Mouse (Mus musculus) G1E (cell line): Measurements from ENCODE around the gene Phf11c. TPM values are rescaled to one million over a fixed set of nuclear protein-coding genes. Genes with fewer than 3 reads are reported as not detected.
"Not testable (repeated sequence)": the region's sequence is repeated elsewhere in the genome, so short reads cannot be mapped to it uniquely, and the experiment has no call there.

Experiments
- ATAC-seq: 2 replicates; pipeline ENCODE4 v1.8.0; 2016; ENCODE audit warnings: mild to moderate bottlenecking; ENCODE audit not compliant: insufficient number of reproducible peaks, poor library complexity, low FRiP score, severe bottlenecking; ENCODE audit errors: extremely low read depth
- DNase-seq: peaks from one replicate; pipeline ENCODE4 v3.0.0; 2012; ENCODE audit warnings: low spot score
- H3K27me3 ChIP-seq: 2 replicates; pipeline ENCODE4 v1.6.1; 2012; ENCODE audit warnings: mild to moderate bottlenecking, low read length, inconsistent platforms; ENCODE audit not compliant: insufficient read depth
- H3K36me3 ChIP-seq: replicated peaks from 2 replicates; pipeline ENCODE3; 2012; ENCODE audit warnings: mild to moderate bottlenecking, inconsistent platforms
- H3K4me1 ChIP-seq: 2 replicates; pipeline ENCODE4 v1.6.1; 2012; ENCODE audit warnings: low read depth, low read length, inconsistent platforms, mixed read lengths; ENCODE audit not compliant: insufficient read depth
- H3K4me3 ChIP-seq: 2 replicates; pipeline ENCODE4 v1.5.1; 2012; ENCODE audit warnings: low read depth, mild to moderate bottlenecking, inconsistent platforms, low read length, moderate library complexity, mixed read lengths
- H3K9me3 ChIP-seq: replicated peaks from 2 replicates; pipeline ENCODE4 v1.6.1; 2012; ENCODE audit warnings: inconsistent platforms
- CTCF ChIP-seq: IDR thresholded peaks from 2 replicates; pipeline ENCODE4 v1.5.1; 2012; ENCODE audit warnings: low read depth, low read length, inconsistent platforms, mixed read lengths
- GATA1 ChIP-seq: IDR thresholded peaks from 2 replicates; pipeline ENCODE4 v1.6.1; 2012; ENCODE audit warnings: borderline replicate concordance, low read length, inconsistent platforms, mixed read lengths
- GATA2 ChIP-seq: IDR thresholded peaks from 2 replicates; pipeline ENCODE4 v1.6.1; 2012; ENCODE audit warnings: low read depth, low read length, inconsistent platforms, borderline replicate concordance
- POLR2AphosphoS5 ChIP-seq: IDR thresholded peaks from 2 replicates; pipeline ENCODE4 v1.6.1; 2012; ENCODE audit warnings: low read depth, low read length, inconsistent platforms; ENCODE audit not compliant: insufficient replicate concordance
- TAL1 ChIP-seq: conservative IDR thresholded peaks from 2 replicates; pipeline ENCODE4 v1.6.1; 2012; ENCODE audit warnings: low read depth, low read length, inconsistent platforms, mixed read lengths
- polyA plus RNA-seq: library from polyadenylated mRNA; stranded (reverse); fragments of >175 nt; gene quantifications from 2 replicates; pipeline ENCODE4 v1.2.3, GENCODE M21; 2012
- total RNA-seq, 2 experiments: library from RNA; stranded (forward) in 1 of 2; stranded (reverse) in 1 of 2; fragments of 200-1000 nt in 1 of 2; fragments of >200 nt in 1 of 2; fragmentation: Nextera tagmentation in 1 of 2; gene quantifications; 2 replicates each; pipeline ENCODE4 v1.2.3; 2014 to 2017

The Phf11c gene
- total and polyA plus RNA-seq, 3 experiments = 0.03 to 5.1 (median 1.7) TPM

- Histone ChIP-seq H3K36me3 (peaks cover 2% of the 10 kb centered on the region), H3K27me3 (no peaks in the 10 kb centered on the region), H3K4me1 (no peaks in the 10 kb centered on the region), H3K9me3 (no peaks in the 10 kb centered on the region), H3K4me3 (no peak overlapping the region)
- TF ChIP-seq POLR2AphosphoS5 = no peak
- DNase-seq (no peak), ATAC-seq (no peak)
These were observed 5.6 kb downstream of the Phf11c start for GRCm38 (mm10) chr14:59389532-59389931.

DNA sequence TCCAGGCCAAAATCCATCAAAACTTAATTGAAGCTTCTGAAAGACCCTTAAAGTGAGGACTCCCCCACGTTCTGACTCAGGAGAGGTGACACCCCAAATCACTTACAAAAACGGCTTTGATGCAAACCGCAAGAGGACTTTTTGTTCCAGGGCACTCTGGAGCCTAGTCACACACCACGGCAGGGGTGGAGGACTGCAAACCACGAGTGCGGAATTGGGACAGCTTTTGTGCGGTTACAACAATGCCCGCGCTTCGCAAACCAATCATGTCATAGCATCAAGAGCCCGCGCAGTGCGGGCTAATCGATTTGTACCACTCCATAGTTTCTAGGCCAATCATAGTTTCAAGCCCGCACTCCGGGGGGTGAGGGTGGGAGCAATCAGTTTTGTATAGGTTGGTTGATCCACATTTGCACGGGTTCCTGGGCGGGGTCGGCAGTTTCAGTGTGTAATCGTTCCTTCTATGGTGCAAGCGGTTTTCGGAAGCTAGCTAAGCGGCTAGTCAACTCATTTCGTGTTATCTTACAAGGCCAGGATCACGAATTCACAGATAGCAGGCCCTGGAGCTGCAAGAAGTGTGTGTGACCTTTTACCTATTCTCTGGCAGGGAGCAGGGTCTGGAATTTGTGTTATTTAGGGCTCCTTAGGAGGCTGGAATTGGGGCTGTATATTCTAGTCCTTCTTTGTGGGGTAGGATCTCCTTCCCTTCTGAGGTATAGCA is 24.7 kb downstream of the Phf11c start:
- Histone ChIP-seq H3K4me3 (no peak overlapping the region), H3K4me1 (no peaks in the 10 kb centered on the region), H3K36me3 (no peaks in the 10 kb centered on the region), H3K27me3 (no peaks in the 10 kb centered on the region; the same call in 1 of the 2 replicates), H3K9me3 (no peaks in the 10 kb centered on the region)
- TF ChIP-seq TAL1 = no peak
- DNase-seq (no peak), ATAC-seq (no peak)

DNA sequence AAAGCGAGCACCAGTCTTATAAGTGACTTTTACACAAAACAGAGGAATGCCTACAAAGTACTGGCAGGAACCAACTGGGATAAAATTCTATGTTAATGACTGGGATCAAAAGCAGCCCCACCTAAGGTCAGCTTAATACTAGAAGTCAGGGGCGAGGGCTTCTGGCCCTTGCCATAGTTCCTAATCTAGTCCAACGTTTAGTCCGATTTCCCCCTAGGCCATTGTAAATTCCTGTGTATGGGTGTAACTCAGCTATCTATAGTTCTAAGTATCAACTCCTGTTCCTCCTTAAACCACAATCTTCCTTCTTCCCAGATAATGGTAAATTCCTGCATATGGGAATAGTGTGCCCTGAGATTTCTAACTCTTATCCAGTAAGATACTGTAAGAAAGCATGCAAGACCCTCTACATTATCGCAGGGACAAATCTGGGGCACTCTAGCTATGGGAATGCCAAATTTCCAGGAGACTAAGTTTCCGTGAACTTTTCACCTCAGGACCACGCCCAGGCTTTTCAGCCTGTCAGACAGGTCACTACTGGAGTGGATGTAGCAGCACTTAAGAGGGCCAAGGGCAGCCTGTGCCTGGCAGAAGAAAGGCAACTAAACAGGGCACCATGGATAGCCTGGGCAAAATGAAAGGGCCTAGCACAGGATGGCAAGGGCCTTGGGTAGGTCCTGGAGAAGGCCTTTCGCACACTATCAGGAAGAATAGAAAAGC is 28.6 kb downstream of the Phf11c start:
- H3K27me3 ChIP-seq = no peaks in the 10 kb centered on the region; the same call in 1 of the 2 replicates
- DNase-seq (no peak), ATAC-seq (no peak)
- TF ChIP-seq CTCF = no peak
- no peak for TF ChIP-seq GATA2
- TF ChIP-seq TAL1 = no peak
- no peak for TF ChIP-seq GATA1
- no peak for TF ChIP-seq POLR2AphosphoS5
- H3K4me1 ChIP-seq = peaks cover 2% of the 10 kb centered on the region; the same call in 1 of the 2 replicates
- H3K36me3 ChIP-seq = no peaks in the 10 kb centered on the region
- no peak overlapping the region for H3K4me3 ChIP-seq
- H3K9me3 ChIP-seq = no peaks in the 10 kb centered on the region

GRCm38 (mm10) chr14:59365244-59365644 is 29.9 kb downstream of the Phf11c start, which contains the start of gene Phf11d:
Gene Phf11d, minus strand, starts transcription at chr14:59365470.
- TF ChIP-seq GATA1 (no peak), GATA2 (no peak), TAL1 (no peak), POLR2AphosphoS5 (no peak), CTCF (no peak)
- DNase-seq (no peak), ATAC-seq (no peak; the same call in 1 of the 2 replicates)
- H3K9me3 ChIP-seq = no peaks in the 10 kb centered on the region
- no peak within 1 kb of the TSS for H3K4me3 ChIP-seq
- H3K36me3 ChIP-seq = no peaks in the 10 kb centered on the region
- H3K4me1 ChIP-seq = peaks cover 2% of the 10 kb centered on the region; the same call in 1 of the 2 replicates
- no peaks in the 10 kb centered on the region for H3K27me3 ChIP-seq

GRCm38 (mm10) chr14:59341189-59341588 is 54.0 kb downstream of the Phf11c start, which contains the start of gene Phf11b:
Gene Phf11b, minus strand, starts transcription at chr14:59341351.
- not testable (repeated sequence) for H3K4me3 ChIP-seq, H3K9me3 ChIP-seq, ATAC-seq

DNA sequence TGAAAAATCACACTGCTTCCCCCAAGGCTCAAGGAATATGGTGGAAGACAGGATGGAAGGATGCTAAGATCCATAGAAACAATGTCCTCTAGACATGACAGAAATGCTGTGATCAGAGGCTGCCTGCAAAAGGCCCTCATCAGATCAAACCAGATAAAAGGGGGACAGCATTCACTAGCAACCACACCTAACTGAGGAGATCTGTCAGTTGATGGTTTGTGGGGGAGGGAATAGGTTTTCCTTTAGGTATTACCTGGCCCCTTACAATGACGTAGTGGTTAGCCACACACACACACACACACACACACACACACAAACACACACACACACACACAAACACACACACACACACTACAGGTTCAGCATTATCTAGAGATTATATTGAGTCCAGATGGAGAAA is 55.6 kb downstream of the Phf11c start:
- no peaks in the 10 kb centered on the region for H3K27me3 ChIP-seq
- no peak for DNase-seq
- TF ChIP-seq POLR2AphosphoS5 (no peak), CTCF (no peak), TAL1 (no peak), GATA2 (no peak), GATA1 (no peak)
- no peaks in the 10 kb centered on the region for H3K9me3 ChIP-seq
- no peak overlapping the region for H3K4me3 ChIP-seq
- H3K36me3 ChIP-seq = no peaks in the 10 kb centered on the region
- H3K4me1 ChIP-seq = no peaks in the 10 kb centered on the region
- no peak for ATAC-seq

More at GRCm38 (mm10) chr14:59341189-59341588, 54.0 kb downstream of the Phf11c start, which contains the start of gene Phf11b:
- H3K36me3 ChIP-seq, H3K27me3 ChIP-seq, H3K4me1 ChIP-seq, DNase-seq: not testable (repeated sequence)

DNA sequence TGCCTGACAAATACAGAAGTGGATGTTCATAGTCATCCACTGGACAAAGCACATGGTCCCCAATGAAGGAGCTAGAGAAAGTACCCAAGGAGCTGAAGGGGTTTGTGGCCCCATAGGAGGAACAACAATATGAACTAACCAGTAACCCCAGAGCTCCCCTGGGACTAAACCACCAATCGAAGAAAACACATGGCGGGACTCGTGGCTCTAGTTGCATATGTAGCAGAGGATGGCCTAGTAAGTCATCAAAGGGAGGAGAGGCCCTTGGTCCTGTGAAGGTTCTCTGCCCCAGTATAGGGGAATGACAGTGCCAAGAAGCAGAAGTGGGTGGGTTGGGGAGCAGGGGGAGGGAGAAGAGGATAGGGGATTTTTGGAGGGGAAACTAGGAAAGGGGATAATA is 59.1 kb downstream of the Phf11c start:
- not testable (repeated sequence) for H3K4me1 ChIP-seq, H3K36me3 ChIP-seq, ATAC-seq, DNase-seq, H3K27me3 ChIP-seq, H3K9me3 ChIP-seq, H3K4me3 ChIP-seq

Other genes starting within 250 kb of the Phf11c start
- not detected in 2 replicates for gene Gm5142, start 216.6 kb downstream of the Phf11c start, total RNA-seq (2014; fragmentation: Nextera tagmentation)
- 0.22 TPM in 1 of 2 replicates, not detected in the other for gene Gm5142, start 216.6 kb downstream of the Phf11c start, total RNA-seq (2017)
- not detected in 2 replicates for gene Gm5142, start 216.6 kb downstream of the Phf11c start, polyA plus RNA-seq
- 7.0 and 9.4 TPM in 2 replicates for gene Rcbtb1, start 194.2 kb downstream of the Phf11c start, total RNA-seq (2014; fragmentation: Nextera tagmentation)
- gene Rcbtb1, start 194.2 kb downstream of the Phf11c start, total RNA-seq (2017) = 10.6 and 12.0 TPM in 2 replicates
- gene Rcbtb1, start 194.2 kb downstream of the Phf11c start, polyA plus RNA-seq = 1.3 and 1.8 TPM in 2 replicates
- gene Gm6904, start 135.2 kb downstream of the Phf11c start, total RNA-seq (2014; fragmentation: Nextera tagmentation) = not detected in 2 replicates
- gene Gm6904, start 135.2 kb downstream of the Phf11c start, total RNA-seq (2017) = not detected in 2 replicates
- not detected in 2 replicates for gene Gm6904, start 135.2 kb downstream of the Phf11c start, polyA plus RNA-seq
- gene Phf11a, start 97.9 kb downstream of the Phf11c start, total RNA-seq (2014; fragmentation: Nextera tagmentation) = not detected in 2 replicates
- gene Phf11a, start 97.9 kb downstream of the Phf11c start, total RNA-seq (2017) = not detected in 2 replicates
- not detected in 2 replicates for gene Phf11a, start 97.9 kb downstream of the Phf11c start, polyA plus RNA-seq
- not detected in 2 replicates for gene Phf11b, start 54.0 kb downstream of the Phf11c start, total RNA-seq (2014; fragmentation: Nextera tagmentation)
- gene Phf11b, start 54.0 kb downstream of the Phf11c start, total RNA-seq (2017) = 0.17 TPM in 1 of 2 replicates, not detected in the other
- gene Phf11b, start 54.0 kb downstream of the Phf11c start, polyA plus RNA-seq = not detected in 2 replicates
- gene Phf11d, start 29.9 kb downstream of the Phf11c start, total RNA-seq (2014; fragmentation: Nextera tagmentation) = 0.83 TPM in 1 of 2 replicates, not detected in the other
- gene Phf11d, start 29.9 kb downstream of the Phf11c start, total RNA-seq (2017) = 0.12 and 0.22 TPM in 2 replicates
- not detected in 2 replicates for gene Phf11d, start 29.9 kb downstream of the Phf11c start, polyA plus RNA-seq
- 53.7 and 57.9 TPM in 2 replicates for gene Setdb2, start 45.5 kb upstream of the Phf11c start, total RNA-seq (2014; fragmentation: Nextera tagmentation)
- 29.9 and 31.5 TPM in 2 replicates for gene Setdb2, start 45.5 kb upstream of the Phf11c start, total RNA-seq (2017)
- gene Setdb2, start 45.5 kb upstream of the Phf11c start, polyA plus RNA-seq = 6.8 and 9.1 TPM in 2 replicates
- gene Cab39l, start 45.6 kb upstream of the Phf11c start, total RNA-seq (2014; fragmentation: Nextera tagmentation) = 100 and 118 TPM in 2 replicates
- 49.5 and 52.0 TPM in 2 replicates for gene Cab39l, start 45.6 kb upstream of the Phf11c start, total RNA-seq (2017)
- gene Cab39l, start 45.6 kb upstream of the Phf11c start, polyA plus RNA-seq = 2.2 and 2.3 TPM in 2 replicates
- 24.3 and 26.2 TPM in 2 replicates for gene Cdadc1, start 202.6 kb upstream of the Phf11c start, total RNA-seq (2014; fragmentation: Nextera tagmentation)
- 9.0 and 15.3 TPM in 2 replicates for gene Cdadc1, start 202.6 kb upstream of the Phf11c start, total RNA-seq (2017)
- 17.7 and 19.0 TPM in 2 replicates for gene Cdadc1, start 202.6 kb upstream of the Phf11c start, polyA plus RNA-seq
- gene Shisa2, start 229.9 kb upstream of the Phf11c start, total RNA-seq (2014; fragmentation: Nextera tagmentation) = not detected in 2 replicates
- 0.06 and 0.22 TPM in 2 replicates for gene Shisa2, start 229.9 kb upstream of the Phf11c start, total RNA-seq (2017)
- gene Shisa2, start 229.9 kb upstream of the Phf11c start, polyA plus RNA-seq = 0.03 TPM in 1 of 2 replicates, not detected in the other